Mouse (Mus musculus) left cerebral cortex, adult 18-20 months (tissue): ENCODE data around the gene Ift20. TPM values are rescaled to one million over a fixed set of nuclear protein-coding genes. Genes with fewer than 3 reads are reported as not detected.
"Not testable (repeated sequence)": the region's sequence is repeated elsewhere in the genome, so short reads cannot be mapped to it uniquely, and the experiment has no call there.

Experiments
- DNase-seq, 2 experiments: peaks; one replicate each; pipeline ENCODE4 v3.0.0; 2021 to 2022; ENCODE audit warnings: low spot score in 2 of 2, mixed read lengths in 1 of 2
- total RNA-seq, 2 experiments: library from RNA; stranded (reverse); gene quantifications; 2 replicates each; pipeline ENCODE4 v1.2.3; 2021

Ift20 gene
- total RNA-seq, 2 experiments from 2014 or later, result 81.6 to 85.9 TPM

- DNase-seq, result no peak
These were observed 21.1 kb downstream of the Ift20 start for GRCm38 (mm10) chr11:78557241-78557640.

- DNase-seq, result peak; percentile 74 to 82
These were observed 24.3 kb downstream of the Ift20 start for GRCm38 (mm10) chr11:78560447-78560846.

- DNase-seq, result no peak
These were observed 30.6 kb downstream of the Ift20 start for GRCm38 (mm10) chr11:78566775-78567174.

- no peak for DNase-seq
These were observed 31.5 kb downstream of the Ift20 start for GRCm38 (mm10) chr11:78567614-78568013.

- DNase-seq, result no peak
These were observed 32.7 kb downstream of the Ift20 start for GRCm38 (mm10) chr11:78568827-78569226.

- DNase-seq, result no peak
These were observed 33.6 kb downstream of the Ift20 start for GRCm38 (mm10) chr11:78569806-78570205.

GRCm38 (mm10) chr11:78571441-78571840 lies 35.3 kb downstream of the Ift20 start:
- peak in 1 of 2 experiments; percentile 45 for DNase-seq

GRCm38 (mm10) chr11:78571854-78572253 lies 35.7 kb downstream of the Ift20 start:
- no peak for DNase-seq

- DNase-seq, result not testable (repeated sequence)
These were observed 37.9 kb downstream of the Ift20 start for GRCm38 (mm10) chr11:78574031-78574430.

- DNase-seq, result no peak
These were observed 38.4 kb downstream of the Ift20 start for GRCm38 (mm10) chr11:78574536-78574935.

GRCm38 (mm10) chr11:78574975-78575374 lies 38.8 kb downstream of the Ift20 start:
- DNase-seq, result no peak

GRCm38 (mm10) chr11:78582848-78583247 lies 46.7 kb downstream of the Ift20 start:
- DNase-seq, result no peak

- no peak for DNase-seq
These were observed 49.9 kb downstream of the Ift20 start for GRCm38 (mm10) chr11:78586099-78586498.

- not testable (repeated sequence) for DNase-seq
These were observed 51.5 kb downstream of the Ift20 start for GRCm38 (mm10) chr11:78587677-78588076.

Other genes with a start within 250 kb of the Ift20 start
- 10 to 100 TPM; 18.3 to 20.0 TPM for gene BC030499, start 245.5 kb upstream of the Ift20 start, total RNA-seq
- 10 to 100 TPM in 1 of 2 experiments, 1 to 10 TPM in 1; 9.8 to 11.3 TPM for gene Spag5, start 234.8 kb upstream of the Ift20 start, total RNA-seq
- gene Aldoc, start 213.4 kb upstream of the Ift20 start, total RNA-seq, result 100 to 1,000 TPM; 733 to 876 TPM
- gene Pigs, start 207.9 kb upstream of the Ift20 start, total RNA-seq, result 10 to 100 TPM; 58.4 to 61.2 TPM
- 10 to 100 TPM; 32.5 to 35.5 TPM for gene Unc119, start 192.9 kb upstream of the Ift20 start, total RNA-seq
- gene Foxn1, start 149.8 kb upstream of the Ift20 start, total RNA-seq, result not detected
- not detected for gene Slc13a2, start 114.1 kb upstream of the Ift20 start, total RNA-seq
- 10 to 100 TPM; 10.5 to 13.8 TPM for gene Slc46a1, start 70.7 kb upstream of the Ift20 start, total RNA-seq
- 10 to 100 TPM; 31.3 to 32.5 TPM for gene Sarm1, start 38.6 kb upstream of the Ift20 start, total RNA-seq
- 10 to 100 TPM; 75.1 to 84.9 TPM for gene Vtn, start 37.3 kb upstream of the Ift20 start, total RNA-seq
- gene Sebox, start 32.9 kb upstream of the Ift20 start, total RNA-seq, result under 1 TPM; 0.49 to 0.93 TPM
- 10 to 100 TPM; 44.2 to 45.6 TPM for gene Tmem199, start 24.2 kb upstream of the Ift20 start, total RNA-seq
- 100 to 1,000 TPM; 106 to 118 TPM for gene Poldip2, start 24.2 kb upstream of the Ift20 start, total RNA-seq
- 10 to 100 TPM; 35.3 to 36.7 TPM for gene Tnfaip1, start within 50 bp of the Ift20 start, total RNA-seq
- gene Tmem97, start 14.4 kb downstream of the Ift20 start, total RNA-seq, result 10 to 100 TPM; 20.5 to 24.6 TPM
- 100 to 1,000 TPM; 103 to 113 TPM for gene Nlk, start 161.0 kb downstream of the Ift20 start, total RNA-seq
- gene Ccnq, start 215.4 kb downstream of the Ift20 start, total RNA-seq, result 10 to 100 TPM; 16.1 to 16.7 TPM